Mouse (Mus musculus): ENCODE measurements at regions not wholly inside any gene's neighbourhood (a gene's known extent, or its start where the extent isn't known, plus 50 kb on each side); places are given as distances from the start of the nearest gene placed in this dataset.
"Not testable (repeated sequence)": the region's sequence is repeated elsewhere in the genome, so short reads cannot be mapped to it uniquely, and the experiment has no call there.

GRCm38 (mm10) chr13:5920422-5920821, 59.1 kb downstream of the Klf6 start:
- H3K27me3 ChIP-seq (ENCODE audit: insufficient read depth, low read length): peaks cover 2% of the 10 kb centered on the region; the same call in 1 of the 2 replicates
- no peak overlapping the region for H3K4me3 ChIP-seq (ENCODE audit: low read depth, low read length)
- H3K4me1 ChIP-seq (ENCODE audit: insufficient read depth, low read depth, low read length): no peaks in the 10 kb centered on the region
- no peak for TF ChIP-seq GATA1 (IDR thresholded peaks at IDR 0.05; ENCODE audit: borderline replicate concordance, low read length)
- no peak for TF ChIP-seq GATA2 (IDR thresholded peaks at IDR 0.05; ENCODE audit: borderline replicate concordance, low read depth, low read length)
- TF ChIP-seq POLR2AphosphoS5 (IDR thresholded peaks at IDR 0.05; ENCODE audit: insufficient replicate concordance, low read depth, low read length): no peak
- no peak for TF ChIP-seq TAL1 (conservative IDR thresholded peaks at IDR 0.05; ENCODE audit: low read depth, low read length)
- TF ChIP-seq CTCF (IDR thresholded peaks at IDR 0.05; ENCODE audit: low read depth, low read length): no peak
- no peak for ATAC-seq (ENCODE audit: extremely low read depth, insufficient number of reproducible peaks, low FRiP score, poor library complexity, severe bottlenecking)
- H3K36me3 ChIP-seq (replicated peaks): no peaks in the 10 kb centered on the region
- no peak for DNase-seq (ENCODE audit: low spot score)
- no peaks in the 10 kb centered on the region for H3K9me3 ChIP-seq (replicated peaks)

- no peaks in the 10 kb centered on the region for H3K36me3 ChIP-seq (replicated peaks)
- peaks cover 2% of the 10 kb centered on the region; the same call in 1 of the 2 replicates for H3K27me3 ChIP-seq (ENCODE audit: insufficient read depth, low read length)
- H3K9me3 ChIP-seq (replicated peaks): no peaks in the 10 kb centered on the region
- H3K4me3 ChIP-seq (ENCODE audit: low read depth, low read length): no peak overlapping the region
- ATAC-seq (ENCODE audit: extremely low read depth, insufficient number of reproducible peaks, low FRiP score, poor library complexity, severe bottlenecking) (no peak), DNase-seq (ENCODE audit: low spot score) (no peak)
- TF ChIP-seq GATA2 (IDR thresholded peaks at IDR 0.05; ENCODE audit: borderline replicate concordance, low read depth, low read length): no peak
- H3K4me1 ChIP-seq (ENCODE audit: insufficient read depth, low read depth, low read length): no peaks in the 10 kb centered on the region
Observed at GRCm38 (mm10) chr13:5931433-5931832, 70.2 kb downstream of the Klf6 start.

DNA sequence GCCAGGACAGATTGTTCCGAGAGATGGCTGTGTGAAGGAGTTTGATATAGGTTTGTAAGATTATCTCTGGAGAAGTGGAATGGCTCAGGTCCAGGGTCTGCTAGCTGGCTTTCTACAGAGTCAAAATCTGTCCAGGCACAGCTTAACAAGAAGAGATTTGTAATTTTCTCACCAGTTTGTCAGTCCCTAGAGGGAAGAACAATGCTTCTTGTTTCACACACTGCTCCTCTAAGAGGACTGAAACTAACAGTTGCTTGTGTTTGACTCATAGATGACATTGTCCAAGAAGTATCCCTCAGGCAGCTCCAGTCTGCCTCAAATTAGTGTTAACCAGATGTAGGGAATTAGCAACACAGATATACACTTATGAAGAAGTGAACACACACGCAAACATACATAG, 76.2 kb downstream of the Klf6 start:
- ATAC-seq (ENCODE audit: extremely low read depth, insufficient number of reproducible peaks, low FRiP score, poor library complexity, severe bottlenecking) (no peak), DNase-seq (ENCODE audit: low spot score) (no peak)
- Histone ChIP-seq H3K9me3 (replicated peaks) (no peaks in the 10 kb centered on the region), H3K36me3 (replicated peaks) (no peaks in the 10 kb centered on the region), H3K27me3 (ENCODE audit: insufficient read depth, low read length) (peaks cover 2% of the 10 kb centered on the region; the same call in 1 of the 2 replicates), H3K4me1 (ENCODE audit: insufficient read depth, low read depth, low read length) (no peaks in the 10 kb centered on the region), H3K4me3 (ENCODE audit: low read depth, low read length) (no peak overlapping the region)
- TF ChIP-seq GATA2 (IDR thresholded peaks at IDR 0.05; ENCODE audit: borderline replicate concordance, low read depth, low read length) (no peak), POLR2AphosphoS5 (IDR thresholded peaks at IDR 0.05; ENCODE audit: insufficient replicate concordance, low read depth, low read length) (no peak), TAL1 (conservative IDR thresholded peaks at IDR 0.05; ENCODE audit: low read depth, low read length) (no peak), CTCF (IDR thresholded peaks at IDR 0.05; ENCODE audit: low read depth, low read length) (no peak), GATA1 (IDR thresholded peaks at IDR 0.05; ENCODE audit: borderline replicate concordance, low read length) (no peak)

DNA sequence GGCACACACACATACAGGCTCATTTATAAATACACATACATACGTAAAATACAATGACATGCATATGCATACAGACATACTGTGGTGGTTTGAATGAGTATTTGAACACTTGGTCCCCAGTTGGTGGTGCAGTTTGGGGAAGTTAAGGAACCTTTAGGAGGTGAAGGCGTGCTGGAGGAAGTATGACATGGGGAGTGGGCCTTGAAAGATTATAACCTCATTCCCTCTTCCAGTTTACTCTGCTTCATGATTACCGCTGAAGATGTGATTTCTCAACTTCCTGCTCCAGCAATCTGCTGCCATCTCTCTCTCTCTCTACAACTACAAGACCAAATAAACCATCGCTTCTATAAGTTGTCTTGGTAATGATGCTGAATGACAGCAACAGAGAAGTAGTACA, 76.7 kb downstream of the Klf6 start:
- no peaks in the 10 kb centered on the region for H3K36me3 ChIP-seq (replicated peaks)
- H3K4me3 ChIP-seq (ENCODE audit: low read depth, low read length): no peak overlapping the region
- peaks cover 2% of the 10 kb centered on the region; the same call in 1 of the 2 replicates for H3K27me3 ChIP-seq (ENCODE audit: insufficient read depth, low read length)
- H3K9me3 ChIP-seq (replicated peaks): no peaks in the 10 kb centered on the region
- no peak for ATAC-seq (ENCODE audit: extremely low read depth, insufficient number of reproducible peaks, low FRiP score, poor library complexity, severe bottlenecking)
- no peak for TF ChIP-seq GATA2 (IDR thresholded peaks at IDR 0.05; ENCODE audit: borderline replicate concordance, low read depth, low read length)
- TF ChIP-seq POLR2AphosphoS5 (IDR thresholded peaks at IDR 0.05; ENCODE audit: insufficient replicate concordance, low read depth, low read length): no peak
- no peak for TF ChIP-seq TAL1 (conservative IDR thresholded peaks at IDR 0.05; ENCODE audit: low read depth, low read length)
- TF ChIP-seq GATA1 (IDR thresholded peaks at IDR 0.05; ENCODE audit: borderline replicate concordance, low read length): no peak
- TF ChIP-seq CTCF (IDR thresholded peaks at IDR 0.05; ENCODE audit: low read depth, low read length): no peak
- H3K4me1 ChIP-seq (ENCODE audit: insufficient read depth, low read depth, low read length): no peaks in the 10 kb centered on the region
- no peak for DNase-seq (ENCODE audit: low spot score)

GRCm38 (mm10) chr13:5939368-5939767, 78.1 kb downstream of the Klf6 start:
- H3K4me3 ChIP-seq (ENCODE audit: low read depth, low read length): no peak overlapping the region
- DNase-seq (ENCODE audit: low spot score) (no peak), ATAC-seq (ENCODE audit: extremely low read depth, insufficient number of reproducible peaks, low FRiP score, poor library complexity, severe bottlenecking) (no peak)
- no peaks in the 10 kb centered on the region for H3K36me3 ChIP-seq (replicated peaks)
- H3K4me1 ChIP-seq (ENCODE audit: insufficient read depth, low read depth, low read length): no peaks in the 10 kb centered on the region
- peaks cover 2% of the 10 kb centered on the region; the same call in 1 of the 2 replicates for H3K27me3 ChIP-seq (ENCODE audit: insufficient read depth, low read length)
- H3K9me3 ChIP-seq (replicated peaks): no peaks in the 10 kb centered on the region
- TF ChIP-seq GATA1 (IDR thresholded peaks at IDR 0.05; ENCODE audit: borderline replicate concordance, low read length) (no peak), GATA2 (IDR thresholded peaks at IDR 0.05; ENCODE audit: borderline replicate concordance, low read depth, low read length) (no peak), POLR2AphosphoS5 (IDR thresholded peaks at IDR 0.05; ENCODE audit: insufficient replicate concordance, low read depth, low read length) (no peak), CTCF (IDR thresholded peaks at IDR 0.05; ENCODE audit: low read depth, low read length) (no peak), TAL1 (conservative IDR thresholded peaks at IDR 0.05; ENCODE audit: low read depth, low read length) (no peak)

GRCm38 (mm10) chr13:5952863-5953262, 91.6 kb downstream of the Klf6 start:
- H3K9me3 ChIP-seq (replicated peaks): no peaks in the 10 kb centered on the region
- H3K4me1 ChIP-seq (ENCODE audit: insufficient read depth, low read depth, low read length): no peaks in the 10 kb centered on the region
- H3K4me3 ChIP-seq (ENCODE audit: low read depth, low read length): no peak overlapping the region
- H3K27me3 ChIP-seq (ENCODE audit: insufficient read depth, low read length): no peaks in the 10 kb centered on the region
- DNase-seq (ENCODE audit: low spot score) (no peak), ATAC-seq (ENCODE audit: extremely low read depth, insufficient number of reproducible peaks, low FRiP score, poor library complexity, severe bottlenecking) (no peak)
- TF ChIP-seq CTCF (IDR thresholded peaks at IDR 0.05; ENCODE audit: low read depth, low read length): no peak
- H3K36me3 ChIP-seq (replicated peaks): no peaks in the 10 kb centered on the region

GRCm38 (mm10) chr13:5955121-5955520, 93.8 kb downstream of the Klf6 start:
- not testable (repeated sequence) for H3K9me3 ChIP-seq (replicated peaks); H3K27me3 ChIP-seq (ENCODE audit: insufficient read depth, low read length); H3K4me3 ChIP-seq (ENCODE audit: low read depth, low read length); DNase-seq (ENCODE audit: low spot score); ATAC-seq (ENCODE audit: extremely low read depth, insufficient number of reproducible peaks, low FRiP score, poor library complexity, severe bottlenecking); H3K4me1 ChIP-seq (ENCODE audit: insufficient read depth, low read depth, low read length); H3K36me3 ChIP-seq (replicated peaks)

All from G1E (cell line).